Mouse (Mus musculus) c-Kit-negative CD71-positive TER-119-positive erythroid progenitor cells, embryonic 14.5 days (primary cell): Measurements from ENCODE around the gene Susd3.

ENCODE experiments used
- DNase-seq: peaks from one replicate; pipeline ENCODE4 v3.0.0-alpha.2; 2013; ENCODE audit warnings: low read depth, low spot score

Gene Susd3

DNA sequence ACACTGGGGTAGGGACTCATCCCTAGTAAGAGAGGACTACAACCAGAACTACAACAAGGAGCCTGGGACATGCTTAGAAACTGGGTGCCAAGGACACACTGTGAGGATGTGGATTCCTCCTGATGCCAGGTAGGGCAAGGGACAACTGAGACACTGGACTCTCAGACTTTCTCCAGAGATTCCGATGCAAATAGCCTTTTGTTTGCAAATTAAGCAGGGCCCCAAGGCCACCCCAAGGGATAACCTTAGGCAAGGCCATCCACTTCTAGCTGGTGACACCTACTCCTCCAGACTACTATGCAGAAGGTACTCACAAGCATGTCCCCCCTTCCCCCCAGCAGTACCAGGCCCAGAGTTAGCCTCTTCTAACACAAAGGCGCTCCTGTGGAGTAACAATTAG lies 1.9 kb downstream of the Susd3 start:
- DNase-seq: no peak

DNA sequence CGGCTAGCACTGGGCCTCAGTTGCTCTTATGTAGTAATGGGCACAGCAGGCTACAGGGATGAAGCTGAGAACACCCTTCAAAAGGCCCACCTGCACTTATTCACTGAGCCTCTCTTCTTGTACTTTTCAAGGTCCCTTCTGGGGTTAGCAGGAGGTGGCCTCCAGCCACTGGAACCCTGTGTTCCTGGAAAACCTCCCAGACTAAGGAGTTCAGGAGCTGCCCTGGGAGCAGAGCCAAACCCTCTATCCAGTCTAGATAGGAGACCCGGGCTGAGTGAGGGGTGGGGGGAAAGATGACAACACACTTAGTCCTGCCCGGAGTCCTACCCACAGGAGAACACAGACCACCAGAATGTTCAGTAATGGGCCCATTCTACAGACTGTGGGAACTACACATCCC lies 2.5 kb downstream of the Susd3 start:
- DNase-seq: no peak

DNA sequence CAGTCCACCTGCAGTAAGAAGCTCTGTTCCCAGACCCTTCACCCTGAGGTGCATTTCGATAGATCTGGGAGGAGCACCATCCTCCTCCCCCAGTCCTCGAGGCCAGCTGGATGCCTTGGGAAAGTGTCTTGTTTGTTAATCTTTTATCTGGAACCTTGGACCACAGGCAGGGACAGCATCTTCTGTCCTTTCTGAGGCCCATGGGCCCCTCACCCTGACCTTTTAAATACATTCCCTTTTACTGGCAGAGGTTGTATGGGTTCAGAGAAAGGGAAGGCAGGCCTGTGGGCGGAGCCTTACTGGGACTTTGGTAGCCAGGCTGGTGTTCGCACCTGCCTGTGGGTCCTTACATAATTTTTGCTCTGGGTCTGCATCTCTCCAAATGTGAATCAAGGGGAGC lies 3.3 kb downstream of the Susd3 start:
- no peak for DNase-seq

DNA sequence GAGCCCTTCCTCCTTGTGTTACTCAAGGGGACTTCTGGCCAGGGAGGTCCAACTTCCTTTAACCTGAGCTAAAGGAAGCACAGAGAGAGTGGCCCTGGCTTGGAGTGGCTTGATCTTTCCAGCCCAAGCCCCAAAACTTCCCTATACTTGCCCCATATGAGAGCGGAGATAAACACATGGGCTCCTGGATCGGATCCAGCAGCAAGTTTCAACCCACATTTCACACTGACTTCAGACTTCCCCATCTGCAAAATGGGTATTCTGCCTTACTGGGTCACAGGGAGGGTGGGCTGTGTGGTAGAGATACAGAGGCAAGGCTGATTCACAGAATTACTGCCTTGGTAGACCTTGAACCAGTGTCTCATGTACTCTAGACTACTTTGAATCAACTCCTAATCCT lies 5.0 kb downstream of the Susd3 start:
- DNase-seq: no peak

DNA sequence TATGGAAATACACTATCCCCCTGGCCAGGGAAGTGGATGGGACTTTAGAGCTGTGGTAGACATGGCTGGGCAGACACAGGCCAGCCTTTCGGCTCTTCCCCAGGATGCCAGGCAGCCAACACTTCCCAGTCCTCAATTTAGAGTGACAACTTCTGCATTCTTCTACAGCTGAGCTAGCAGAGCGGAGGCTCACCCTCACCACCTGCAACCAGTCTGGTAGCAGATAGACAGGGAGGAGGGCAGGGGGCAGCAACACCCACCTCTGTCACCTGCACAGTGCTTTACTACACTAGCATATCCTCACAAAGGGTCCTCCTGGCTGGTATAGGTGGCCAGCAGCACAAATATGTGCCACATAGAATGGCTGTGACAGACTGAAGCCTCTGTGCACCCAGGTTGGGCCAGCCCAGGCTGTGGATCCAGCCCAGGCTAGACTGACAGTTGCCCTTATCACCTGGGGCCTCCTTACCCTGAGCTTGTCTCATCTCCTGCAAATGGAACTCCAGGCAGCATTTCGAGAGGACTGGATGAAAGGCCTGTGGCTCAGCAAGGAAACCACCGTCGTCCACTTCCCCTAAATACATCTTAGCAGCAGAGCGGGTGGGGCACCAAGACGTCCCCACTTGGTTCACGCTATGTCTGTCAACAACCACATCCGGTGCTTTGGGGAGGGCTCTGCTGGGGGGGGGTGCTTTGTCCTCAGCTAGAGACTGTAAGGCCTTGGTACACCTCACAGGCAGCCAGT lies 6.0 kb downstream of the Susd3 start:
- DNase-seq: no peak

DNA sequence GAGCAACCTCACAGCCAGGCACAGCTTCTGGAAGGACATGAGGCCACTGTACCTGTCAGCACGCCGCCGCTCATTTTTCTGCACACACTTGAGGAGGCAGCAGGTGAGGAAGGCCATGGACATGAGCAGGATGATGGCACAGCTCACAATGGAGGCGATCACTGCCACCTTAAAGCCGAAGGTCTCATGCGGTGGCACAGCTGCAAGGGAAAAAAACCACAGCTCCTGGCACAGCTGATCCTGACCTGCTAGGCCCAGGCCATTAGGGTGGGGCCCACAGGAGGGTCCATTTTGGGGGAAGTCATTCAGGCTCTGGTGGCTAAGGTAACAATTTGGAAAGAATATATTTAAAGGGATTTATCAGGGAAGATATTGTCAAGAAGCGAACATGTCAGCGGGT lies 9.8 kb downstream of the Susd3 start:
- DNase-seq: no peak

DNA sequence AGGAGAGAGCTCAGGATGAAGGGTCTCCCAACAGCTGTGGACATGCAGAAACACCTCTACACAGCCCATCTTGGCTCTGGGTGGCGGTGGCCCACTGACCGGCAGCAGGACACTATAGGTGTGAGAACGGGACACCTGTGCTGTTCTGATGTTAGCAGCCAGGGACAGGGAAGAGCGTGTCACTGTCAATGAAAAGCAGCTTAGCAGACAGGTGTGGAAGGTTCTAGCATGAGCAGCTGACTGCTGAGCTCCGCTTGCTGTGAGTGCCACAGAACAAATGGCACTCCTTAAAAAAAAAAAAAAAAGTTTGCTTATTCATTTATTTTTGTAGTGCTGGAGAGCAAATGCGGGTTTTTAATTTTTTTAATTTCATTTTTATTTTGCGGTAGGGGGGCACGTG lies 10.9 kb downstream of the Susd3 start:
- DNase-seq: no peak

DNA sequence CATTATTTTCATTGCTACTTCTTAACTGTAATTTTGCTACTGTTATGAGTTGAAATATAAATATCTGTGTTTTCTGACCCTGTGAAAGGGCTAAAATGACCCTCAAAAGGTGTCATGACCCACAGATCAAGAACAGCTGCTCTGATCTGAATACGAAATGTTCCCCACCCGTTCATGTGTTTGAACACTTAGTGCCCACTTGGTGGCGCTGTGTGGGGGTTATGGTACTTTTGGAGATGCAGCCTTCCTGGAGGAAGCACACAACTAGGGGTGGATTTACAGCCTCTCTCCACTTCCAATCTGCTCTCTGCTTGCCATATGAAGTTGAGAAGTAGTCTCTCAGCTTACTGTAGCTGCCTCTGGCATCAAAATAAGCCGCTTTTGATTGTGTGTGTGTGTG lies 13.8 kb downstream of the Susd3 start:
- no peak for DNase-seq

DNA sequence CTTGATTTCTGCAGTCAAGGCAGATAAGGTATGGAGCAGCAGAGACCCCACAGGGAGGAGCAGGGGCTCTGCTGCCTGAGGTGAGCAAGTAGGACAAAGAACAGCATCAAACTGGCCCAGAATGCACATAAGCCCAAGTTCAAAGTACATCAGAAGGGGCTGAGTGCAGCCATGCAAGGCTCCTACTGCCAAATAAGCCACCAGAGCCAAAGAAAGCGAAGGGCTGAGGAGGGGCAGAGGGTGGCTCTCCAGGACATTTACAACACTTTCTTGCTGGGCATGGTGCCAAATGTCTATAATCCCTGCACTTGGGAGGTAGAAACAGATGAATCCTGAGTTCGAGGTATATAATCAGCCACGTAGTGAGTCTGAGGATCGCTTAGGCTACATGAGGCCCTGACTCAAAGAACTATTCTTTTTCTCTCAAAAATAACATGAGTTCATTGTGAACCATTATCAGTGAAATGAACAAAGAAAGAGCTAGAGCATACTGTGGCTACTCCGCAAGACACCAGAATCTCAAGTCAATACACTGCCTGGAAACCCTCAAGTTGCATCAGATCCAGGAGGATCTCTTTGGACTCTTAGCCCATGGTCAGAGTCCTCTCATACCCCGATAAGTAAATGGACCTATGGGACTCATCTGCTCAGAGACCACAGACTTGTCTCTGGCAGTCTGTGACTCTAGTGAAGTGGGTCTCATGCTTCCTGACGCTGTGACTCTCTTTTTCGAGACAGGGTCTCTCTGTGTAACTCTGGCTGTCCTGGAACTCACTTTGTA lies 14.5 kb downstream of the Susd3 start:
- DNase-seq: no peak

DNA sequence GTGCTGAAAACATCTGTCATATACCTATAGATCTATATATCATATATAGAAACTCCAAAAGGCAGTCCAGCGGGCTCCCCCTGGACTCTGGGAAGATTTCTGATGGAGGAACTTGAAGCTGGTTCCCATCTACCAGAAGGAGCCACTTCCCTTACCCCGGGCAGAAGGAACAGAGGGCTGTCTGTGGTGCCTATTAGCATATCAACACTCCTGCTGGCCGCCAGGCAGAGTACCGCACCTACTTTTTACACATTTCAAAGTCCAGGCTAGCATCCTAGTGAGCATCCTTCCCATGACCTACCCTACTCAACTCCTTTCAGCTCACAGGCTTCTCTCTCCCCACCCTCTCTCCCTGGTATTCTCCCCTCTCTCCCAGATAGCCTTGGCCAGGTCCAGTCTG lies 22.9 kb downstream of the Susd3 start:
- no peak for DNase-seq

DNA sequence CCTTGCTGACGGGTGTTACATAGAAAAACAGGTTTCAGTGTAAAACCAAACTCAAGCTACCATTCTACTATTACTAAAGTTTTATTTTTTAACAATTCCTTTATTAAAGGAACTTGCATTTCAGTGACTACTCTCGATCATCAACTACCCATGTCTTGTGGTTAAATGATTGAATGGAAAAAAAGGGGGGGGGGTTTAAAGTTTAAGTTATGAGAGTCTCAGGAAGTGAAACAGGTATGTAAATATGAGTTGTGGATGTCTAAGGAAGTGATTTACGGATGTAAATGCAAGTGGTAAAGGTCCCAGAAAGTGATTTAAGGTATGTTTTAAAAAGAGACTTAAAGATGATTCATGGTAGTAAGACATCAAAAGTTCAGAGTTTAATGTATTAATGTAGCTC lies 23.3 kb downstream of the Susd3 start:
- no peak for DNase-seq

DNA sequence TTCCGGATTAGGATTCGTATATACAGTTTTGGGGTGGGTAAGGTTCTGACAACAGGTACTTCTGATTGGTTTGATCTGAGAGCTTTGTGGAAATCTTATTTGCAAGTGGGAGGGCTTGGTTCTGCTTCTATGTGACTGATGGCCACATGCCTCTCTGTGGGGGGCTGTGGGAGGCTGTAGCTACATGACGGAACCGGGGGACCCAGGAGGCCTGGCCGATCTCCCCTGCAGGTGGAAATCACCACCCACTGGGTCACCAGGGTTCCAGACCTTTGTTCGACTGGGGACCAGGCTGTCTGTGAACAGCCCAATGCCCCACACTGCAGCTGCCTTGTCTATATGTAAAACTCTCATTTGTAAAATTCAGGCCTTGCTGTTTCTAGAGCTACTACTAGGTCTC lies 23.8 kb downstream of the Susd3 start:
- DNase-seq: no peak

DNA sequence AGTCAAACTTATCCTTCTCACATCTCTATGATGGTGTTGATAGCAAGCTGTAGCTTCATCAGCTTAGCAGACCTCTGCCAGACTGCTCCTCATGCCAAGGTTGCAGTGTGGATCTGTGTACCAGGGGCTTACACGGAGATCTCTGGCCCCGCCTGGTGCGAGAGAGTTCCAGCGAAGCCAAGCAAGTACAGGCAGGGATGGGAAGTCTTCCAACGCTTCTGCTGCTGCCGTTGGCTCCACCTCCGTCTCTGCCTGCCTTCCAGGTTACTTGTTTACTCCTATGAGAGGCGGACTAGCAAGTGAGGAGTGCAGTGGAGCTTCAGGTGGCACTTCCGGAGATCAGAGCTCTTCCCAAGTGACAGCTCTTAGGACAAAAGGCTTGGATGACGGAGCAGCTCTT lies 24.2 kb downstream of the Susd3 start:
- DNase-seq: no peak

DNA sequence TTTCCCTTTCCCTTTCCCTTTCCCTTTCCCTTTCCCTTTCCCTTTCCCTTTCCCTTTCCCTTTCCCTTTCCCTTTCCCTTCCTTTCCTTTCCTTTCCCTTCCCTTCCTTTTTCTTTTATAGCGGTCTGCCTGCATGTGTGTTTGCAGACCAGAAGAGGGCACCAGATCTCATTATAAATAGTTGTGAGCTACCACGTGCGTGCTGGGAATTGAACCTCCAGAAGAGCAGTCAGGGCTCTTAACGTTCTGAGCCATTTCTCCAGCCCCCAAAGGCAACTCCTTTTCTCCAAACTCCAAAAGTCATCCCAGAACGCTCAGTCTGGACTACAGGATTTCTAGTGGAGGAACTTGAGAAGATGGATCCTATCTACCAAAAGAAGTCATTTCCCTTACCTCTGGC lies 27.6 kb downstream of the Susd3 start:
- no peak for DNase-seq

DNA sequence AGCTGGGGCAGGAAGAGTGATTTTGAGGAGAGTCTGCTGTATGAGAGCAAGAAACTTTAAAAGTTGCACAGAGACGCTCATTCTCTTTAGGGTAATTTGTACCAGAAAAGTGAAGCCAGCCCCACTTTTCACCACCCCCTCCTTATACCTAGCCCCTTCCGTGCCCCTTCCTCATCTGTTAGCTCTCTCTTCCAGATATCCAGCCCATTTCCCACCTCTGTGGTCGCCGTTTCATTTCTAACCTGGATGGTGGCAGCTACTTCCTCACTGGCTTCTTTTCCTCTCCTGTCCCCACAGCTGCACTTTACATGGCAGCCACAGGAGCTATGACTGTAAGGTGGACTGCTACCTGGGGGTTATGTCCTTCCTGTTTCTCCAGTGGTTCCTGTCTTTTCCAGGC lies 29.1 kb downstream of the Susd3 start:
- no peak for DNase-seq

DNA sequence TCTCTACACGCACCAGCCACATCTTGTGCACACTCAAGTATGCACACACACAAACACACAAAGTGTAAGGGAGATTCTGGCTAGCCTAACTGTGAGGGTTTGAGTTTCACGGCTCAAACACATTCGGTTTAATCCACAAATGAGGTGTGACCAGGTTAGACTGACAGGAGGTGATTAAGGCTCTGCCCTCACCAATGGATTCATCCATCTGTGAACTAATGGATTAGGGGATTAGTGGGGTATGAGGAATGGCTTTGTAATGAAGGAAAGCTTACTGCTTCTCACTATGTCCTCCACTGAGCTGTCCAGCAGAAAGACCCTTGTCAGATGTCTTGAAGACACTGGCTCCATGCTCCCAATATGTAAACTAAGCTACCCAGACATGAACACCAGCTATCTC lies 29.9 kb downstream of the Susd3 start:
- DNase-seq: no peak

DNA sequence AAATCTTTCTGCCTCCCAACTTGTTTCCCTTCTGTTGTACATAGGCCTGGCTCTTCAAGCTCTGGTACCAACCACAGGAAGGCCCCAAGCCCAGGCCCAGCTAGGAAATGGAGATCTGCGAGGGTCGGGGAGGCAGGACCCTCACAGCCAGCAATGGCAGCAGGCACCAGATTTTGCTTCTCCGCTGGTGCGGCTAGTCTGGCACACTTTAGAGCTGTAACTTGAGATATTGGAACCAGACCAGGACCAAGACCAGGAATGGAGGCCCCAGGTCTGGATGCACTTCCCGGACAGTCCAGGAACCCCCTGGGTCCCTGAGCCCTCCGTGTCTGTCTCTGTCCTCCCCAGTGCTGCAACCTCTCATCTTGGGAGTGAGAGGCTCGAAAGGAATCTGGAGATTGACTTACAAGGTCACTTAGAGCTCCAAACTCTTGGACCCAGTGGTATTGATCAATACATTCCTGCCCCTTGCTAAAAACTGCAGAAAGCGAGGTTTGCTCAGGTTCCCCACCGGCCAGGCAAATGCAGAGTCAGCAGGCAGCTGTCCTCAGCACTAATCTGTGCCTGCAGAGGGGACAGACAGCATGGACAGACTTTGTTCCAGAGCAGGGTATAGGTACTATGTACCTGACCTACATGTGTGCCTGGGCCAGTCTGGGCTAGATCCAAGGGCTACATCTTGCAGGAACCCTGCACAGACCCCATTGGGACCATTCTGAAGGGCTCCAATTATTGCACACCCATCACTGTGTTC lies 31.5 kb downstream of the Susd3 start:
- no peak for DNase-seq

DNA sequence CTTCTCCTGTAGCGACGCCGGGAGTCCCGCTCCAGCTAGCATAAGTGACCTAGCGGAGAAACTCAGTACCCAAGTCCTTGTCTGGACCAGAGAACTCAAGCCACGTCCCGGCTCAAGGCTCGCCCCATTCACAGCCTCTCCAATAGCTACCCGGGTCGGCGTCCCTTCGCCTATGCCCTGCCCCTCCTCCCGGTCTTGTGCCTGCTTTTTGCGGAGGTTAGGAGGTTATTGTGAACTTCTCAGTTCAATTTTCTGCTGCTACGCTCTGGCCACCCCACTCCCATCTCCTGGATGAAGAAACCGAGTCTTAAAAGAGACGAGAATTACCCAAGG lies 32.3 kb downstream of the Susd3 start:
- no peak for DNase-seq

DNA sequence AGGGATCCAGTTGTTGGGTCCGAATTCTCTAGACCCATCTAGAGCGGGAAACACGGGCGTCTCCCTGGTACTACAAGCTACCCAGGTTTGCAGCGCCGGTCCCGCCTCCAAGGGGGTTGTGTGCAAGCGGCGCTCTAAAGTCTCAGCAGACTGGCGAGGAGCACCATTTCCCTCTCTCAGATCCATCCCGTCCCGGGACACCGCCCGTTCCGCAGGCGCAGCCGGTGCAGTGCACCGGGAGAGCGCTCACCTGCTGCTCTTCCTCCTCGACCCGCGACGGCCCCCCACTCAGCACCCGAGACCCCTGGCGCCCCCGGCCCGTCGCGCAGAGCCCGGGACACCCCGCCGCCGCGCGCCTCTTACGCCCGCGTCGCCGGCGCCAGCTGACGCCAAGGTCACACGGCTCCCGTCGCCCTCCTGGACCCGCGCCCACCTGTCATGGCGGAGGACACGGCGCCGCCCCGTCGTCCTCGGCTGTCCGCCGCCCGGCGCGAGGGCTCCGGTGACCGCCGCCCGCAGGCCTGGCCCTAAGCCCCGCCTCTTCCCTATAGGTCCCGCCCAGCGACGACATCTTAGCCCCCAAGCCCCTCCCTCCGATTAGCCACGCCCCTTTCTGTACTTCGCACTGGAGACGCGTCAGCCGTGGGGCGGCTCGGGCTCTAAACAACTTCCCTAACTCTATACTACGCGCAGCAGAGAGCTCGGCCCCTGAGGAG lies 32.8 kb downstream of the Susd3 start, which contains the start of gene Card19:
Gene Card19, minus strand, starts transcription at position 534 of the 716 bp plus-strand sequence.
- DNase-seq: peak; percentile 74

DNA sequence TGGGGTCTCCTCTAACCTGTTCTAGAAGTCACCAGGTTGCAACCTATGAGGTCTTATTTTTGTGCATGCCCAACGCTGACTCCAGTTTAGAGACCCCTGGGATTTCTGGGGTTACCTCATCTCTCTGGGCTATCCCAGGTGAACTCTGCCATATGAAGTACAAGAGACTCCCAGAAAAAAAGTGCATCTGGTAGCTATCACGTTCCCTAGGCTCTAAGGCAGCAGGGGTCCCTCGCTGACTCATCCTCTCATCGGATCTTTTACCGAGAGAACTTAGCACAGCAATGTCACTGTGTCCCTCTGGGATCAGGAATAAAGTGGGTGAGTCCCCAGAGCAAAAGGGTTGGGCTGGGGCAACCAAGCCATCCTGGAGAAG lies 33.4 kb downstream of the Susd3 start:
- DNase-seq: no peak

DNA sequence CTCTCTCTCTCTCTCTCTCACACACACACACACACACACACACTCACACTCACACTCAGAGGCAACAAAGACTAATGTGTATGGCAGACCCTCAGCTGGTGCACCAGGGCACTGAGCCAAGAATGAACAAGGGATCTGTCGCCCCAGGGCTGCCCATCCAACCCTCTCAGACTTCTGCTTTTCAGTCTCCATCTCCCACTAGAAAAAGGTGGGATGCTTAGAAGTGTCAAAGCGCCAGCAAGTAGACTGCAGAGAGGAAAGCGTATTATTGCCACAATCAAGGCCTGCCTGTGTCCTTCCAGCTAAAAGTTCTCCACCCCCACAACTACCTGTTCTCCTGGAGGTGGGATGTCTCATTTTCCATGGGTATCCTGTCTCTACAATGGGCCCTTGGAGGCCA lies 34.1 kb downstream of the Susd3 start:
- DNase-seq: no peak

DNA sequence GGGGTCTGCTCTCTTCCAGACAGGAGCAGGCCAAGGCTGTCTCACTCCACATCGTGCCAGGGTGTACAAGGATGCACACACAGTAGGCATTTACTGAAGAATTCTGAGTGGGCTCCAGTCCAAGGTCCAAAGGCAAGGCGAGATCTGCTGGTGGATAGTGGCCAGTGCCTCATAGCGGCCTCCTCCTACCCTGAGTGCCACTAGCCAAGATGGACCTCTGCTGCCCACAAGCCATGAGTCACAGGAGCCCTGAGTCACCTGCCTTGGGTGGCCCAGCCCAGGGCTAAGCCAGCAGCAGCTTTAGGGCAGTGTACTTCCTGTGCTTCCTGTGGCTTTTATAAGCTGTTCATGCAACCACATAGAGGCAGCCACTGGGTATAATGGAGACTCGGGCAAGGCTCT lies 35.0 kb downstream of the Susd3 start:
- DNase-seq: no peak
